9 mouse cellular contexts compared by ENCODE assay signal in the genomic region with DNA sequence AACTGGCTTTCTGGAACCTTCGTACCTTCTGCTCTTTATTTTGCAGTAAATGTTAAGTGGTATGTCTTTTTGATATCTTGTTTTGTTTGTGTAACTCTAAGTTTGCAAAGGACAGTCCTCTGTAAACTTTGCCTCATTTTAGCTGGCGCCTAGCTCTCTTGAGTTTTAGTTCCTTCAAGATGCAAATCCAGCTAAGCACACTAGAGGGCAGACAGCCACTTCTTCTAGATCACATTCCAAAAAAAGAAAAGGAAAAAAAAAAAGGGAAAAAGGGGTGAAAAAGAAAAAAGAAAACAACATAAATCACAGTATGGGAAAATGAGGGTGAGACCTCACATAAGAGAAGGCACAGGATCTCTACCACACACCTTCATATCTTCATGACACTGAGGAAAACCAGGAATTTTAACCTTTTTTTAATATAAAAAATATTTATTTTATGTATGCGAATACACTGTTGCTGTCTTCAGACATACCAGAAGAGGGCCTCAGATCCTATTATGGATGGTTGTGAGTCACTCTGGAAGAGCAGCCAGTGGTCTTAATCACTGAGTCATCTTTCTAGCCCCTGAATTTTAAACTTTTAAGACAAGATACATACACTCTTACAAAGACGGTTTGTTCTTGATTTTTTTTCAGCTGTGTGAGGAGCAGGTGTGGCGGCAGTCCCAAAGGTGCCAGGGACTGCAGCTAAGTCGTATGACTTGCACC. TPM values are rescaled to one million over a fixed set of nuclear protein-coding genes. Genes with fewer than 3 reads are reported as not detected.
DNase-seq lines count a peak whose midpoint lies in the region; ATAC-seq lines count a peak whose summit lies in the region.
"Had no signal": no experiment of that assay in that cellular context is flagged by ENCODE, and none has a peak within 500 bp of the region (broad histone marks: within the 10 kb centered on the region; RNA-seq: fewer than 3 reads in every experiment).

No protein-coding gene starts in this region.

- 30% methylated on average over 6 of the region's 6 CpGs for WGBS in intestine, embryonic 15.5 days

- H3K4me1 ChIP-seq in intestine, embryonic 15.5 days (replicated peaks): peaks cover 7% of the 10 kb centered on the region

- no peaks in the 10 kb centered on the region for H3K27me3 ChIP-seq in intestine, embryonic 15.5 days (replicated peaks)
- H3K27me3 ChIP-seq: megakaryocyte, embryonic 14.5 days had no signal

- H3K9ac ChIP-seq in intestine, embryonic 15.5 days: no peak overlapping the region

- peak; percentile 57 for DNase-seq in gastrocnemius, adult 18-20 months (ENCODE audit: low spot score)
- no peak for DNase-seq in gastrocnemius, postnatal 36 days
- DNase-seq in right cerebral cortex, adult 18-20 months: peak; percentile 39
- no peak for DNase-seq in right cerebral cortex, postnatal 25 days
- DNase-seq in cerebellum, postnatal 10 days: peak; percentile 69 to 74
- peak; percentile 61 for DNase-seq in layer of hippocampus, adult 11-12 months (ENCODE audit: low spot score)
- peak; percentile 78 for DNase-seq in retina, embryonic 14.5 days (ENCODE audit: low spot score)

- no peaks in the 10 kb centered on the region for H3K36me3 ChIP-seq in intestine, embryonic 15.5 days

- intact Hi-C loops in gastrocnemius, postnatal 36 days (cut with DNase I): loop anchor here (2.0 kb wide), 1 partner anchor 56 kb away; no protein-coding TSS in a partner anchor

- H3K4me3 ChIP-seq in intestine, embryonic 15.5 days (replicated peaks): no peak overlapping the region

- no peak for ATAC-seq in intestine, embryonic 15.5 days

- no peak overlapping the region; the same call in 1 of the 2 replicates for H3K27ac ChIP-seq in intestine, embryonic 15.5 days

- no peaks in the 10 kb centered on the region for H3K9me3 ChIP-seq in intestine, embryonic 15.5 days
- H3K9me3 ChIP-seq: megakaryocyte, embryonic 14.5 days had no signal

- H3K4me2 ChIP-seq in intestine, embryonic 15.5 days (replicated peaks): no peak overlapping the region

RNA-seq across cellular contexts. Expression of a gene that starts 32.9 kb away (rescaled TPM):
- 100 to 1,000 TPM; 147 to 171 TPM for total RNA-seq in gastrocnemius, adult 18-20 months (2021)
- total RNA-seq in gastrocnemius, postnatal 36 days (2021): 100 to 1,000 TPM; 157 to 177 TPM
- polyA plus RNA-seq in intestine, embryonic 15.5 days (2015; fragmentation: Nextera tagmentation; extraction: Ambion mirVana): 261 and 305 TPM in 2 replicates

Comparison
In these comparisons a context has a peak if more than half of its experiments do, and no peak if none do; other contexts are left out.
1. DNase-seq: peak in gastrocnemius, adult 18-20 months (single experiment), right cerebral cortex, adult 18-20 months (single experiment), cerebellum, postnatal 10 days (2 of 2), layer of hippocampus, adult 11-12 months (single experiment) and retina, embryonic 14.5 days (single experiment); none in gastrocnemius, postnatal 36 days (0 of 2) and right cerebral cortex, postnatal 25 days (single experiment).